17 mouse cellular contexts compared by ENCODE assay signal in genomic region chr1:34016780-34017179, GRCm38 (mm10).
DNase-seq lines count a peak whose midpoint lies in the region; ATAC-seq and TF ChIP-seq lines count a peak whose summit lies in the region.
"Had no signal": no experiment of that assay in that cellular context is flagged by ENCODE, and none has a peak within 500 bp of the region (broad histone marks: within the 10 kb centered on the region; RNA-seq: fewer than 3 reads in every experiment).

No protein-coding gene starts in this region.

- no peak overlapping the region for H3K9ac ChIP-seq in heart, adult 2 months (ENCODE audit: low read depth, low read length)
- no peak overlapping the region for H3K9ac ChIP-seq in embryonic facial prominence, embryonic 14.5 days (ENCODE audit: low read depth, low read length)
- H3K9ac ChIP-seq: forebrain, embryonic 12.5 days; liver, embryonic 14.5 days; lung, embryonic 15.5 days had no signal

- peak; percentile 88 for DNase-seq in heart, adult 11 months
- no peak for DNase-seq in heart, adult 2 months
- no peak for DNase-seq in layer of hippocampus, adult 2 months (ENCODE audit: low spot score in 2 of 2)
- DNase-seq in layer of hippocampus, adult 8-10 months (ENCODE audit: low spot score in 2 of 2): no peak
- DNase-seq in embryonic facial prominence, embryonic 14.5 days (ENCODE audit: low spot score): peak; percentile 62
- no peak for DNase-seq in thymus, postnatal 36 days
- DNase-seq: adrenal gland, adult 2 months; cerebellum, postnatal 14 days; embryo, embryonic 11 days; kidney, adult 2 months; left cerebral cortex, postnatal 4 days; lung, postnatal 4 days had no signal

- H3K9me3 ChIP-seq in embryonic facial prominence, embryonic 14.5 days (ENCODE audit: control insufficient read depth, low read length): no peaks in the 10 kb centered on the region
- H3K9me3 ChIP-seq: forebrain, embryonic 12.5 days; lung, embryonic 15.5 days had no signal

- TF ChIP-seq CTCF in heart, adult 2 months (IDR thresholded peaks at IDR 0.05): no peak
- no peak for TF ChIP-seq CTCF in layer of hippocampus, adult 2 months (conservative IDR thresholded peaks at IDR 0.05)

- peaks cover 22% of the 10 kb centered on the region for H3K36me3 ChIP-seq in heart, adult 2 months (ENCODE audit: control insufficient read depth, insufficient read depth, low read length)
- H3K36me3 ChIP-seq in embryonic facial prominence, embryonic 14.5 days (ENCODE audit: control insufficient read depth, insufficient read depth, low read length): no peaks in the 10 kb centered on the region
- no peaks in the 10 kb centered on the region for H3K36me3 ChIP-seq in myocyte (ENCODE audit: control insufficient read depth, insufficient read depth)
- H3K36me3 ChIP-seq: forebrain, embryonic 12.5 days; lung, embryonic 15.5 days had no signal

- intact Hi-C loops in heart, adult 2 months (cut with DNase I): no loop called here

- no peak overlapping the region for H3ac ChIP-seq in myocyte (ENCODE audit: control insufficient read depth, insufficient read length)

- ATAC-seq in embryonic facial prominence, embryonic 14.5 days (ENCODE audit: low read depth): peak; percentile 48; the same call in 1 of the 2 replicates

- H3K79me2 ChIP-seq in heart, adult 2 months (replicated peaks; ENCODE audit: control insufficient read depth, insufficient read depth, low read length): peaks cover 12% of the 10 kb centered on the region
- H3K79me2 ChIP-seq in myocyte (ENCODE audit: control insufficient read depth, insufficient read depth): peaks cover 100% of the 10 kb centered on the region

- H3K4me1 ChIP-seq in heart, adult 2 months (ENCODE audit: control insufficient read depth, insufficient read depth, low read length): peaks cover 12% of the 10 kb centered on the region
- peaks cover 23% of the 10 kb centered on the region for H3K4me1 ChIP-seq in embryonic facial prominence, embryonic 14.5 days (ENCODE audit: control insufficient read depth, insufficient read depth, low read length)

- H3K4me2 ChIP-seq in embryonic facial prominence, embryonic 14.5 days (ENCODE audit: low read depth, low read length): peak overlapping the region; percentile 31; the same call in 1 of the 2 replicates
- H3K4me2 ChIP-seq in myocyte (ENCODE audit: low read depth): peak overlapping the region; percentile 57
- H3K4me2 ChIP-seq: forebrain, embryonic 12.5 days; lung, embryonic 15.5 days had no signal

- no peak for TF ChIP-seq POLR2A in heart, adult 2 months (IDR thresholded peaks at IDR 0.05; ENCODE audit: insufficient read depth, low read depth, low read length)
- TF ChIP-seq POLR2A in myocyte (IDR thresholded peaks at IDR 0.05; ENCODE audit: insufficient read length, low read depth): no peak

- H3K27me3 ChIP-seq in heart, adult 2 months (ENCODE audit: control insufficient read depth, insufficient read depth, low read length): no peaks in the 10 kb centered on the region
- H3K27me3 ChIP-seq in embryonic facial prominence, embryonic 14.5 days (replicated peaks; ENCODE audit: control insufficient read depth, insufficient read depth, low read length): no peaks in the 10 kb centered on the region
- no peaks in the 10 kb centered on the region for H3K27me3 ChIP-seq in myocyte (ENCODE audit: control insufficient read depth, insufficient read depth, insufficient read length)
- H3K27me3 ChIP-seq: forebrain, embryonic 12.5 days; lung, embryonic 15.5 days had no signal

- H3K27ac ChIP-seq in heart, adult 2 months: no peak overlapping the region
- H3K27ac ChIP-seq in layer of hippocampus, adult 2 months: peak overlapping the region; percentile 54
- no peak overlapping the region; the same call in 1 of the 2 replicates for H3K27ac ChIP-seq in embryonic facial prominence, embryonic 14.5 days (replicated peaks; ENCODE audit: low read depth, low read length)
- H3K27ac ChIP-seq: forebrain, embryonic 12.5 days; left cerebral cortex, adult 2 months; liver, embryonic 14.5 days; lung, embryonic 15.5 days had no signal

- 77% methylated on average over 15 of the region's 15 CpGs for WGBS in heart, adult 2 months
- WGBS in embryonic facial prominence, embryonic 14.5 days: 56% methylated on average over 15 of the region's 15 CpGs

- H3K4me3 ChIP-seq in heart, adult 2 months: no peak overlapping the region
- no peak overlapping the region; the same call in 1 of the 2 replicates for H3K4me3 ChIP-seq in layer of hippocampus, adult 2 months
- H3K4me3 ChIP-seq in embryonic facial prominence, embryonic 14.5 days (ENCODE audit: low read depth, low read length): no peak overlapping the region
- no peak overlapping the region for H3K4me3 ChIP-seq in myocyte
- H3K4me3 ChIP-seq: forebrain, embryonic 12.5 days; left cerebral cortex, adult 2 months; lung, embryonic 15.5 days had no signal

- TF ChIP-seq EP300 in heart, adult 2 months (IDR thresholded peaks at IDR 0.05; ENCODE audit: insufficient read depth, low read depth, low read length): no peak

TF ChIP-seq in myocyte, 11 proteins besides CTCF, POLR2A, EP300 and RAD21:
- TF ChIP-seq TCF12 (IDR thresholded peaks at IDR 0.05; ENCODE audit: insufficient read depth, poor library complexity, severe bottlenecking): no peak
- TF ChIP-seq MYOD1 (IDR thresholded peaks at IDR 0.05; ENCODE audit: control insufficient read depth in 1 of 3, insufficient read length in 2 of 3, low read depth in 2 of 3): peak in 1 of 3 experiments; percentile 17

Comparison
In these comparisons a context has a peak if more than half of its experiments do, and no peak if none do; other contexts are left out.
1. DNase-seq: peak in heart, adult 11 months (single experiment) and embryonic facial prominence, embryonic 14.5 days (single experiment); none in heart, adult 2 months (0 of 2), layer of hippocampus, adult 2 months (0 of 2), layer of hippocampus, adult 8-10 months (0 of 2) and thymus, postnatal 36 days (0 of 2).